ENCODE assay signal across 13 mouse cellular contexts in the genomic region with DNA sequence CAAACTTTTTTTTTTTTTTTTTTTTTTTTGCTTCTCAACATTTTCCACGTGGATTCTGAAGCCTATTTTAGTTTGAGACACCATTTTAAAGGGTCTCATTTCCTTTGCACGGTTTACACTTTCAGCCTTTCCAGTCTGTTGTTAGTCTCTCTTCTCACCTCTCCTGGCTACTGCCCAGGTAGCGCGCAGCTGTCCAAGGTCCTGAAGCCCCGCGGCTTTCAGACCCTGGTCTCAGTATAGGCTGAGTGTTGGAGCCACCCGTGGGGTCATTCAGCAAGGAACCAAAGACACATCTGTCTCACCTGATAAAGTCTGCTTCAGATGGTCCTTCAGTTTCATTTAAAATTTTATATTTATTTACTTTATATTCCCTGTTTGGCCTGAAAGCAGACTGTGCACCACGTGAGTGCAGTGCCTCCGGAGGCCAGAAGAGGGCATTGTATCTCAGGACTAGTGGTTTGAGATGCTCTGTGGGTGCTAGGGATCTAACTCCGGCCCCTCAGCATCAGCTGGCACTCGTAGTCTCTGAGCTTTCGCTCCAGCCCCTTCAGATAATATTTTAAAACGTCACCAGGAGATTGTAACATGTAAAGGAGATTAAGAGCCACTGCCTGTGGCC.
A peak's percentile ranks its signal among the peaks of the same experiment; 100 is the strongest.
DNase-seq lines count a peak whose midpoint lies in the region; ATAC-seq and TF ChIP-seq lines count a peak whose summit lies in the region.
"Had no signal": no experiment of that assay in that cellular context is flagged by ENCODE, and none has a peak within 500 bp of the region (broad histone marks: within the 10 kb centered on the region; RNA-seq: fewer than 3 reads in every experiment).

No protein-coding gene starts in this region.

- H3K36me3 ChIP-seq in kidney, embryonic 16.5 days (ENCODE audit: insufficient read depth, low read length), result no peaks in the 10 kb centered on the region
- no peaks in the 10 kb centered on the region for H3K36me3 ChIP-seq in ES-Bruce4 (ENCODE audit: control insufficient read depth, insufficient read depth, low read length, poor library complexity, severe bottlenecking)
- no peaks in the 10 kb centered on the region for H3K36me3 ChIP-seq in limb, embryonic 10.5 days
- no peaks in the 10 kb centered on the region for H3K36me3 ChIP-seq in forebrain, embryonic 15.5 days
- H3K36me3 ChIP-seq: limb, embryonic 15.5 days; midbrain, embryonic 13.5 days had no signal

- no peaks in the 10 kb centered on the region for H3K27me3 ChIP-seq in kidney, embryonic 16.5 days (ENCODE audit: insufficient read depth, low read length)
- H3K27me3 ChIP-seq in ES-Bruce4 (ENCODE audit: control insufficient read depth, insufficient read depth, low read length, poor library complexity, severe bottlenecking), result no peaks in the 10 kb centered on the region
- H3K27me3 ChIP-seq in limb, embryonic 10.5 days (ENCODE audit: low read depth, poor library complexity, severe bottlenecking), result no peaks in the 10 kb centered on the region
- H3K27me3 ChIP-seq in forebrain, embryonic 15.5 days, result no peaks in the 10 kb centered on the region
- H3K27me3 ChIP-seq: limb, embryonic 15.5 days; midbrain, embryonic 13.5 days had no signal

- no peak for TF ChIP-seq EP300 in ES-Bruce4 (IDR thresholded peaks at IDR 0.05; ENCODE audit: insufficient read depth, low read depth, low read length)

- H3K9ac ChIP-seq in kidney, embryonic 16.5 days (replicated peaks; ENCODE audit: low read length), result no peak overlapping the region
- no peak overlapping the region for H3K9ac ChIP-seq in ES-Bruce4 (ENCODE audit: low read depth, poor library complexity, severe bottlenecking)
- no peak overlapping the region for H3K9ac ChIP-seq in forebrain, embryonic 15.5 days (replicated peaks)
- H3K9ac ChIP-seq: limb, embryonic 15.5 days; midbrain, embryonic 13.5 days had no signal

- H3K9me3 ChIP-seq in kidney, embryonic 16.5 days (ENCODE audit: low read length), result no peaks in the 10 kb centered on the region
- no peaks in the 10 kb centered on the region for H3K9me3 ChIP-seq in ES-Bruce4 (replicated peaks; ENCODE audit: control insufficient read depth, insufficient read depth, low read length, poor library complexity, severe bottlenecking)
- H3K9me3 ChIP-seq in limb, embryonic 10.5 days (replicated peaks), result no peaks in the 10 kb centered on the region
- no peaks in the 10 kb centered on the region for H3K9me3 ChIP-seq in forebrain, embryonic 15.5 days
- H3K9me3 ChIP-seq: limb, embryonic 15.5 days; midbrain, embryonic 13.5 days had no signal

- no peaks in the 10 kb centered on the region for H3K4me1 ChIP-seq in kidney, embryonic 16.5 days (ENCODE audit: insufficient read depth, low read length)
- H3K4me1 ChIP-seq in ES-Bruce4 (ENCODE audit: control insufficient read depth, insufficient read depth, low read length), result no peaks in the 10 kb centered on the region
- H3K4me1 ChIP-seq in limb, embryonic 10.5 days, result no peaks in the 10 kb centered on the region
- H3K4me1 ChIP-seq in forebrain, embryonic 15.5 days, result peaks cover 18% of the 10 kb centered on the region
- H3K4me1 ChIP-seq: limb, embryonic 15.5 days; midbrain, embryonic 13.5 days had no signal

- TF ChIP-seq POLR2A in ES-Bruce4 (IDR thresholded peaks at IDR 0.05; ENCODE audit: insufficient read depth, low read length), result no peak

- no peak overlapping the region for H3K27ac ChIP-seq in kidney, embryonic 16.5 days (ENCODE audit: low read length)
- H3K27ac ChIP-seq in ES-Bruce4 (ENCODE audit: insufficient read depth, low read length), result no peak overlapping the region
- no peak overlapping the region for H3K27ac ChIP-seq in limb, embryonic 10.5 days
- no peak overlapping the region for H3K27ac ChIP-seq in forebrain, embryonic 15.5 days (replicated peaks)
- H3K27ac ChIP-seq: limb, embryonic 15.5 days; midbrain, embryonic 13.5 days had no signal

- H3K4me2 ChIP-seq in kidney, embryonic 16.5 days (replicated peaks; ENCODE audit: low read depth, low read length), result no peak overlapping the region
- H3K4me2 ChIP-seq in forebrain, embryonic 15.5 days (replicated peaks), result no peak overlapping the region
- H3K4me2 ChIP-seq: limb, embryonic 15.5 days; midbrain, embryonic 13.5 days had no signal

- ATAC-seq in kidney, embryonic 16.5 days (ENCODE audit: low FRiP score, low TSS enrichment), result no peak
- ATAC-seq in erythroid progenitor cell, adult 5-6 weeks (replicated peaks; ENCODE audit: low FRiP score, poor library complexity, severe bottlenecking), result no peak
- no peak for ATAC-seq in forebrain, embryonic 15.5 days (replicated peaks)
- ATAC-seq: inflammation-experienced regulatory T-cells, adult 6 months; midbrain, embryonic 13.5 days had no signal

- peak; percentile 38 for TF ChIP-seq CTCF in ES-Bruce4 (IDR thresholded peaks at IDR 0.05; ENCODE audit: low read depth, low read length)

- 55% methylated on average over 13 of the region's 13 CpGs for WGBS in kidney, embryonic 16.5 days
- WGBS in limb, embryonic 10.5 days, result 63% methylated on average over 13 of the region's 13 CpGs
- WGBS in forebrain, embryonic 15.5 days, result 64% methylated on average over 13 of the region's 13 CpGs

- peak; percentile 10 for DNase-seq in kidney, adult 18-20 months
- peak; percentile 60 for DNase-seq in adrenal gland, postnatal 14 days
- DNase-seq in limb, embryonic 10.5 days (ENCODE audit: low spot score), result peak; percentile 68
- DNase-seq in spleen, postnatal 14 days (ENCODE audit: low spot score in 2 of 2), result no peak
- DNase-seq: retina, postnatal 1 day had no signal

- H3K4me3 ChIP-seq in kidney, embryonic 16.5 days (ENCODE audit: low read length), result no peak overlapping the region
- H3K4me3 ChIP-seq in ES-Bruce4 (ENCODE audit: low read depth, low read length), result no peak overlapping the region
- no peak overlapping the region for H3K4me3 ChIP-seq in limb, embryonic 10.5 days
- no peak overlapping the region for H3K4me3 ChIP-seq in forebrain, embryonic 15.5 days
- H3K4me3 ChIP-seq: erythroblast, embryonic 14.5 days; limb, embryonic 15.5 days; midbrain, embryonic 13.5 days had no signal

Comparison
In these comparisons a context has a peak if more than half of its experiments do, and no peak if none do; other contexts are left out.
1. DNase-seq: peak in kidney, adult 18-20 months (single experiment), adrenal gland, postnatal 14 days (single experiment) and limb, embryonic 10.5 days (single experiment); none in spleen, postnatal 14 days (0 of 2).